Mouse (Mus musculus): ENCODE measurements around the gene Baz2b. TPM values are rescaled to one million over a fixed set of nuclear protein-coding genes. Genes with fewer than 3 reads are reported as not detected.
A peak's percentile ranks its signal among the peaks of the same experiment; 100 is the strongest.

Baz2b gene
- total and polyA plus RNA-seq, 2 experiments from 2014 or later = 40.6 to 71.7 TPM

- Histone ChIP-seq H3K4me3 (ENCODE audit: low read depth, low read length) (no peak overlapping the region), H3K27me3 (ENCODE audit: insufficient read depth, low read length) (no peaks in the 10 kb centered on the region), H3K9me3 (ENCODE audit: low read length) (no peaks in the 10 kb centered on the region), H3K9ac (no peak overlapping the region), H3K36me3 (ENCODE audit: insufficient read depth) (no peaks in the 10 kb centered on the region), H3K4me2 (ENCODE audit: low read depth) (no peak overlapping the region), H3K4me1 (ENCODE audit: insufficient read depth) (peaks cover 26% of the 10 kb centered on the region), H3K27ac (ENCODE audit: low read depth, low read length) (no peak overlapping the region)
- 93% methylated on average over 2 of the region's 2 CpGs for WGBS
- ATAC-seq (no peak), DNase-seq (no peak)
- no peak for TF ChIP-seq CTCF (IDR thresholded peaks at IDR 0.05; ENCODE audit: low read depth)
Measured at GRCm38 (mm10) chr2:60214683-60215082, 5.0 kb upstream of the Baz2b start.

DNA sequence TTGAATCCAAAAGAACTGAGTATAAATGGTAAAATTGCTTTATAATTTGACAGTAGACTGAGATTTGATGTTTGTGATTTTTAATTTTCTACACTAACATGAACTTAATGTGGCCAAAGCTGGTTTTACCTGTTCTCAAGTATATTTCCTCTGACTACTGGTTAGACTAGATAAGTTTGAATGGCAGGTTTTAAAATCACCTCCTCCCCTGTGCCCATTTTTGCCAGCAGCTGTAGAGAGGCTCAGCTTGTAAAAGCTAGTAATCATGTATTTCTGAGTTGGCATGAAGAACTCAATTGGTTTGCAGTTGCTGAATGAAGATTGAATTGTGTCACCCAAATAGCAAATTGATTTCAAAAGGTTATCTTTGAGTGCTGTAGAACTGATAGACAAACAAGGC is 2.8 kb upstream of the Baz2b start:
- Histone ChIP-seq H3K4me1 (ENCODE audit: insufficient read depth) (peaks cover 26% of the 10 kb centered on the region), H3K27ac (ENCODE audit: low read depth, low read length) (no peak overlapping the region), H3K36me3 (ENCODE audit: insufficient read depth) (no peaks in the 10 kb centered on the region), H3K27me3 (ENCODE audit: insufficient read depth, low read length) (no peaks in the 10 kb centered on the region), H3K9me3 (ENCODE audit: low read length) (no peaks in the 10 kb centered on the region), H3K4me2 (ENCODE audit: low read depth) (no peak overlapping the region), H3K9ac (no peak overlapping the region), H3K4me3 (ENCODE audit: low read depth, low read length) (no peak overlapping the region)
- DNase-seq = no peak
- no peak for TF ChIP-seq CTCF (IDR thresholded peaks at IDR 0.05; ENCODE audit: low read depth)
- ATAC-seq = no peak

DNA sequence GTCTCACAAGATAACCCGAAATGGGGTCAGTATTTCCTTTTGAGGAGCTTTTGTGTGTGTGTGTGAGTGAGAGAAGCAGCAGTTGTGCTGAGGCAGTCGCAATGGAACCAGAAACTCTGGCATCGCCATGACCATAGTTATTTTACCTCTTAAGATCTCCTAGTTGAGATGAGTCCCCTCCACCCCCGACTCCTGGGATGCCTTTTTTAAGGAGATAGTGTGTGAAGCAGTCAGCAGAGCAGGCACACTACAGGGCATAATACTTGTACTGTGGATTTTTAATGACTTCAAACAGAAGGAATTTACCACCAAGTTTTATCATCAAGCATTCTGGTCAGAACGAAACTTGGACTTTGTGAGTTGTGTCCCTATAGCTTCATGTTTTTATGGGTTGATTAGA is 1.2 kb upstream of the Baz2b start:
- no peaks in the 10 kb centered on the region for H3K27me3 ChIP-seq (ENCODE audit: insufficient read depth, low read length)
- no peaks in the 10 kb centered on the region for H3K9me3 ChIP-seq (ENCODE audit: low read length)
- H3K4me3 ChIP-seq (ENCODE audit: low read depth, low read length) = peak overlapping the region; percentile 97
- no peak overlapping the region for H3K27ac ChIP-seq (ENCODE audit: low read depth, low read length)
- DNase-seq (peak; percentile 17), ATAC-seq (no peak)
- H3K36me3 ChIP-seq (ENCODE audit: insufficient read depth) = 0 out of 2 replicates have a peak, but pooled peaks cover under 1% of the 10 kb centered on the region
- no peak for TF ChIP-seq CTCF (IDR thresholded peaks at IDR 0.05; ENCODE audit: low read depth)
- H3K4me1 ChIP-seq (ENCODE audit: insufficient read depth) = peaks cover 25% of the 10 kb centered on the region
- H3K4me2 ChIP-seq (ENCODE audit: low read depth) = peak overlapping the region; percentile 68
- WGBS = 11% methylated on average over 5 of the region's 5 CpGs
- H3K9ac ChIP-seq = peak overlapping the region; percentile 92

DNA sequence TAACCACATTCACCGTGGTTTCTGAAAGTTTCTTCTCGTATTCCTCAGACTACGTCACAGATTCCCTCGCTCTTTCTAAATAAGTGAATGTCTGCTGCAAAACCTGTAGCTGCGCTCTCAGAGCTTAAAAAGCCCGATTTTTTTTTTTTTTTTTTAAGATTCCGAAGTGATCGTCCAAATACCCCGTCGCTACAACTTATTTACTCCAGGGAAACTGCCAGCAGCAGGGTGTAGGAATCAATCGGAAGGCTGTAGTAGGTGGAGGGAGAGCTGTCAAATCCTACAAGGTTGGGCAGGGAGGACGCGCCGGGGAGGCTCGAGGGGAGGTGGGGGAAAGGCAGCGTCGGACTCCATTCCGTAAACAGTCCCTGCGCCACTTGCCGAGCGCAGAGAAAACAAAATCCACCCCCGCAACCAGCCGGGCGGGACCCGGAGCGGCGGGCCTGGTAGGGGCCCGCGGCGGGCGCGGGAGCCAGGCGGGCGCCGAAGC is 472 bp downstream of the Baz2b start:
- H3K4me3 ChIP-seq (ENCODE audit: low read depth, low read length) = peak overlapping the region; percentile 97
- no peaks in the 10 kb centered on the region for H3K27me3 ChIP-seq (ENCODE audit: insufficient read depth, low read length)
- 3% methylated on average over 26 of the region's 35 CpGs for WGBS
- H3K4me2 ChIP-seq (ENCODE audit: low read depth) = peak overlapping the region; percentile 68
- no peak; the same call in none of the 2 replicates for ATAC-seq
- no peaks in the 10 kb centered on the region for H3K9me3 ChIP-seq (ENCODE audit: low read length)
- peak; percentile 72 for DNase-seq
- H3K4me1 ChIP-seq (ENCODE audit: insufficient read depth) = peaks cover 18% of the 10 kb centered on the region
- H3K9ac ChIP-seq = peak overlapping the region; percentile 92
- no peak for TF ChIP-seq CTCF (IDR thresholded peaks at IDR 0.05; ENCODE audit: low read depth)
- 0 out of 2 replicates have a peak, but pooled peaks cover 8% of the 10 kb centered on the region for H3K36me3 ChIP-seq (ENCODE audit: insufficient read depth)
- peak overlapping the region; percentile 93 for H3K27ac ChIP-seq (ENCODE audit: low read depth, low read length)

- DNase-seq (no peak), ATAC-seq (no peak)
- Histone ChIP-seq H3K4me2 (ENCODE audit: low read depth) (no peak overlapping the region), H3K9ac (no peak overlapping the region), H3K36me3 (ENCODE audit: insufficient read depth) (0 out of 2 replicates have a peak, but pooled peaks cover 8% of the 10 kb centered on the region), H3K27ac (ENCODE audit: low read depth, low read length) (no peak overlapping the region), H3K4me1 (ENCODE audit: insufficient read depth) (0 out of 2 replicates have a peak, but pooled peaks cover under 1% of the 10 kb centered on the region), H3K9me3 (ENCODE audit: low read length) (no peaks in the 10 kb centered on the region), H3K27me3 (ENCODE audit: insufficient read depth, low read length) (no peaks in the 10 kb centered on the region), H3K4me3 (ENCODE audit: low read depth, low read length) (no peak overlapping the region)
- no peak for TF ChIP-seq CTCF (IDR thresholded peaks at IDR 0.05; ENCODE audit: low read depth)
- 82% methylated on average over 6 of the region's 6 CpGs for WGBS
Measured at GRCm38 (mm10) chr2:60205795-60206194, 3.8 kb downstream of the Baz2b start.

- no peaks in the 10 kb centered on the region for H3K4me1 ChIP-seq (ENCODE audit: insufficient read depth)
- 89% methylated on average over 6 of the region's 6 CpGs for WGBS
- no peaks in the 10 kb centered on the region for H3K27me3 ChIP-seq (ENCODE audit: insufficient read depth, low read length)
- no peaks in the 10 kb centered on the region for H3K9me3 ChIP-seq (ENCODE audit: low read length)
- ATAC-seq (no peak), DNase-seq (no peak)
- no peak overlapping the region for H3K4me3 ChIP-seq (ENCODE audit: low read depth, low read length)
- no peak for TF ChIP-seq CTCF (IDR thresholded peaks at IDR 0.05; ENCODE audit: low read depth)
- H3K9ac ChIP-seq = no peak overlapping the region
- no peak overlapping the region for H3K4me2 ChIP-seq (ENCODE audit: low read depth)
- no peak overlapping the region for H3K27ac ChIP-seq (ENCODE audit: low read depth, low read length)
- 0 out of 2 replicates have a peak, but pooled peaks cover 8% of the 10 kb centered on the region for H3K36me3 ChIP-seq (ENCODE audit: insufficient read depth)
Measured at GRCm38 (mm10) chr2:60204162-60204561, 5.5 kb downstream of the Baz2b start.

GRCm38 (mm10) chr2:60203733-60204132 is 5.9 kb downstream of the Baz2b start:
- H3K4me3 ChIP-seq (ENCODE audit: low read depth, low read length) = no peak overlapping the region
- ATAC-seq (no peak), DNase-seq (no peak)
- H3K27me3 ChIP-seq (ENCODE audit: insufficient read depth, low read length) = no peaks in the 10 kb centered on the region
- H3K4me2 ChIP-seq (ENCODE audit: low read depth) = no peak overlapping the region
- WGBS = 95% methylated on average over 4 of the region's 4 CpGs
- 0 out of 2 replicates have a peak, but pooled peaks cover 8% of the 10 kb centered on the region for H3K36me3 ChIP-seq (ENCODE audit: insufficient read depth)
- H3K9ac ChIP-seq = no peak overlapping the region
- no peaks in the 10 kb centered on the region for H3K4me1 ChIP-seq (ENCODE audit: insufficient read depth)
- H3K9me3 ChIP-seq (ENCODE audit: low read length) = no peaks in the 10 kb centered on the region
- H3K27ac ChIP-seq (ENCODE audit: low read depth, low read length) = no peak overlapping the region
- no peak for TF ChIP-seq CTCF (IDR thresholded peaks at IDR 0.05; ENCODE audit: low read depth)
